Mouse (Mus musculus) hematopoietic multipotent progenitor cell, adult 10-12 weeks (in vitro differentiated cells): Measurements from ENCODE around the gene Phactr4. TPM values are rescaled to one million over a fixed set of nuclear protein-coding genes. Genes with fewer than 3 reads are reported as not detected.

Experiments used
- polyA plus RNA-seq: library from polyadenylated mRNA; stranded (reverse); fragments of >175 nt; gene quantifications from 2 replicates; pipeline ENCODE4 v1.2.3, GENCODE M21; 2012; ENCODE audit warnings: low replicate concordance

Gene Phactr4
- polyA plus RNA-seq, result 7.5 and 8.5 TPM in 2 replicates

DNA sequence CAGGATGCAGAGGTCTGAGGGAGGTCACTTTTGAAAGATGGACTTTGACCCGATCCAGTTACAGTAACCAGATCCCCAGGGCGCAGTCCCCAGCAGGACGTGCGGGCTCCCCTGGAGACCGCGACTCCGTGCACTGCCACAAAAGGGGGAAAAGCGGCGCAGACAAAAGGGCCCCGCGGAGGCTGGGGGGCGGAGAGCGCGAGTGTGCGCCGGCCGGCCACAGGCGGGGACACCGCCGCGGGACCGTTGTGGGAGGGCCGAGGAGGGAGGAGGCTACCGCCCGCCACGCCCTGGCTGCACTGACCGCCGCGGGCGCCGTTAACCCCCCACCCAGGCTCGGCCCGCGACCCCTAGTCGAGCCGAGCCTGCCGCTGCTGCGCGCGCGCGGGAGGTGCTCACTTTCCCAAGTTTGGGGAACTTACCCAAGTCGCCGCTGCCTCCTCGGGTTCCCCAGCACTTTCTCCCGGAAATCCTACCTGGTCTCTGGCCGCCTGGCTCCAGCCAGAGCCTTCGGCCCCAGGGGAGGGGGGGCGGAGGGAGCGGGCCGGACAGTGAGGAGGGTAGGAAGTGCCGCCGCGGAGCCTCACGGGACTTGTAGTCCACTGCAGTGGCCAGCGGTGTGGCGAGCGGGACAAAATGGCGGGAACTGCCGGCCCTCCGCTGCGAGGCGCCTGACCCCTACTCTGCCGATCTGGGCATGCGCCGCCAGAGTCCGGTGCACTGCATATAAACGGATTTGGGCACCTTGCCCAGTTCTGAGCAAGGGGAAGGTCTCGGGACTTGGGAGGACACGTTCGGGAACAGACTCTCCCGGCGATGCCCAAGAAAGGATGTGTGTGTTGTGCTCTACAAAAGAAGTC, at the start of gene Phactr4:
Gene Phactr4, minus strand, starts transcription at position 567 of the 860 bp plus-strand sequence.

DNA sequence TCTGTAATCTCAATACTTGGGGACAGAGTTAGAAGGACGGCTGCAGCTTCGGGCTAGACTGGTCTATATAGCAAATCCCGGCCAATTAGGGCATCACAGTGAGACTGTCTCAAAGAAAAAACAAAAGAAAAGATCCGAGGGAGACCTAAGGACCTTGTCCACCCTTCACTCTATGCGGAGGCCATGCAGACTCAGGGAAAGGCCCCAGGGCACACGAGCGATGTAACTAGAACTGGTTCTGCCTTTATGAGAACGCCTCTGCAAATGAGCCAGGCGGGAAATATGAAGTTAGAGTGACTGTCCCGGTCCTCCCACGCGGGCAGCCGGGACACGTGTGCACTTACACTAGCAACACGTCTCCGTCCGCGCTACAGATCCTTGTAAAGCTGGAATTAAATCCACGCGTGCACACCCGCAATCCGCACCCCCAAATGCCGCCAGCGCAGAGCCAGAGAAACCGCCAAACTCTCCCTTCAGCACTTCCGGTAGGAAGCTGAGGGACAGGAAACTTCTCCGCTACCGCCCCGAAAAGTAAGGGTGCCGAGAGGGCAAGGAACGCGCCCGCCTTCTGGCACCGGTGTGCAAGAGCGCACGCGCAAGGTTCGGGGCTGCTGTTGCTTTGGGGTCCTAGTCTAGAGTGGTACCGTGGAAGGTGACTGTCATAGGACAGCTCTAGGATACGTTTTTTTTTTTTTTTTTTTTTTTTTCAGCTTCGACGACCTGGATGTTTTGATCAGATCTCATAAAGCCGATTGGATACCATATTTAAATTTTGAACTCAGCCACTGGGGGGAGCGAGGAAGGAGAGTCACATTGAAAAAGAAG, 41.4 kb upstream of the Phactr4 start, which contains the start of gene Med18:
Gene Med18, minus strand, starts transcription at position 492 of the 825 bp plus-strand sequence.

DNA sequence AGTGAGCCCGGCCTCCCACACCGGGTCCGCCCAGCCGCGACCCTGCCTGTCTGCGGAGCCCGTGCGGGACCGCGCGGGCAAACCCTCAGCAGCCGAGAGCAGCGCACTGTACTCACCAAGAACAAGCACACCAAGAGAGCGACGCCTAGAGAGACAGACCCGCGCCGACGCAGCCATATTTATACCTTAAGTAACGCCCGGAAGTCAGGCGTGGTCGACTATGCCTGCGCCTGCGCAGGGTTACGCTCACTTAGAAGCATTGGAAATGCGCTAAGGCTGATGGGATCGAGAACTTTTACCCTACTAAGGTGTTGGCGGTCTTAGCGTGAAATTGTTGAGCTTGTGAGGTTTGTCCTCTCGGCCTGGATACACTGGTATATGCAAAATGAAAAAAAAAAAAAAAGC, 68.8 kb downstream of the Phactr4 start, which contains the start of gene Rcc1:
Gene Rcc1, minus strand, starts transcription at position 125 of the 405 bp plus-strand sequence.

DNA sequence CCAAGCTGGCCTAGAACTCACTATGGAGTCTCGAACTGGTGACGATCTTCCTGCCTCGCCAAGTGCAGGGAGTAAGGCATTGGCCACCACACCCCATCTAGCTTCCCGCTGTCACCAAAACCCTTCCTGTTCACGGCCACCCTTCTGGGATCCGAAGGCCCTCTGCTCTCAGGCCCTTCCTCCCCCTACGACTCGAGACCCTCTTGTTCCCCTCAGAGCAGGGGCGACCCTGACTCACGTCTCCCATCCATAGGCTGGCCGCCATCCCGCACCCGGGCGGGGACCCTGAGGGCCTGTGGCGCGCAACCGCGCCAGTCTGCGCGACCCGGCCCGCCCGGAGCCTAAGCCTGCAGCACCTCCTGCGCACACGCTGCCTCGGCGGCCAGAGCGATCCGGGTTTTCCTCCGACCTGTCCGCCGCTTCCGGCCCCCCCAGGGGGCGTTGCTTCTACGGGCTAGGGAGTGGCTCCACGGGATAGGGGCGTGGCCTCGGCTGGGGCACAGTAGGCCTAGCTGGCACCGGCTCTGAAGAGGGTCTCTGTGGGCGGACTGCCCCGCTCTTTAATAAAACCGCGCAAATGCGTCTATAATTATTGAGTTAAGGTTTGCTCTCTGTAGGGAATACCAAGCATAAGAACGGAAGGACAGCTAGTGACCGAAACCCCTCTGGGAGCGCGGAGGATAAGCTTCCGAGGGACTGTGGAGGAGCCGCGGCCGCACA, 93.0 kb downstream of the Phactr4 start, which contains the start of gene Trnau1ap:
Gene Trnau1ap, minus strand, starts transcription at position 424 of the 720 bp plus-strand sequence.

Other genes with a start within 250 kb of the Phactr4 start
- gene Ythdf2, start 210.2 kb downstream of the Phactr4 start, polyA plus RNA-seq, result 29.9 and 51.9 TPM in 2 replicates
- gene Gmeb1, start 160.9 kb downstream of the Phactr4 start, polyA plus RNA-seq, result 4.3 and 21.8 TPM in 2 replicates
- gene Taf12, start 148.1 kb downstream of the Phactr4 start, polyA plus RNA-seq, result 2.3 and 17.1 TPM in 2 replicates
- gene Rab42, start 119.1 kb downstream of the Phactr4 start, polyA plus RNA-seq, result 0.17 TPM in 1 of 2 replicates, not detected in the other
- gene Trnau1ap, start 93.0 kb downstream of the Phactr4 start, polyA plus RNA-seq, result 29.7 and 39.5 TPM in 2 replicates
- 9.6 and 21.3 TPM in 2 replicates for gene Rcc1, start 68.9 kb downstream of the Phactr4 start, polyA plus RNA-seq
- gene Med18, start 41.4 kb upstream of the Phactr4 start, polyA plus RNA-seq, result 3.6 and 6.6 TPM in 2 replicates
- gene Sesn2, start 88.0 kb upstream of the Phactr4 start, polyA plus RNA-seq, result 14.7 and 17.3 TPM in 2 replicates
- 10.0 and 119 TPM in 2 replicates for gene Atpif1, start 111.2 kb upstream of the Phactr4 start, polyA plus RNA-seq
- 23.6 and 222 TPM in 2 replicates for gene Dnajc8, start 113.1 kb upstream of the Phactr4 start, polyA plus RNA-seq
- 3.8 and 6.1 TPM in 2 replicates for gene Ptafr, start 141.6 kb upstream of the Phactr4 start, polyA plus RNA-seq
- 4.0 and 4.3 TPM in 2 replicates for gene Eya3, start 216.5 kb upstream of the Phactr4 start, polyA plus RNA-seq